Mouse (Mus musculus) MEL (cell line): ENCODE data around the gene Fut8. TPM values are rescaled to one million over a fixed set of nuclear protein-coding genes. Genes with fewer than 3 reads are reported as not detected.

ENCODE experiments used
- DNase-seq: peaks from one replicate; pipeline ENCODE4 v3.0.0; 2011; ENCODE audit warnings: low read depth, low spot score
- H3K27ac ChIP-seq: 2 replicates; pipeline ENCODE4 v1.5.1; 2012; ENCODE audit warnings: low read depth, mild to moderate bottlenecking, control low read depth, low read length, moderate library complexity; ENCODE audit not compliant: control insufficient read depth
- H3K27me3 ChIP-seq, 2 experiments: fragments of 150-350 bp in 1 of 2; sonication (generic) in 1 of 2; 2 replicates each; pipeline ENCODE4 v1.6.1; 2012; ENCODE audit warnings: low read length in 2 of 2, mild to moderate bottlenecking in 2 of 2, improper control_type of control experiment in 1 of 2, moderate library complexity in 1 of 2; ENCODE audit not compliant: insufficient read depth in 2 of 2, control insufficient read depth in 1 of 2
- H3K36me3 ChIP-seq, 2 experiments: 2 replicates each; pipeline ENCODE4 v1.6.1; 2012 to 2014; ENCODE audit warnings: low read length in 2 of 2, improper control_type of control experiment in 1 of 2, inconsistent platforms in 1 of 2, mild to moderate bottlenecking in 1 of 2; ENCODE audit not compliant: insufficient read depth in 2 of 2, control insufficient read depth in 1 of 2
- H3K4me1 ChIP-seq, 2 experiments: fragments of 150-350 bp in 1 of 2; sonication (generic) in 1 of 2; 2 replicates each; pipeline ENCODE4 v1.6.1; 2012; ENCODE audit warnings: low read length in 2 of 2, improper control_type of control experiment in 1 of 2, mild to moderate bottlenecking in 1 of 2; ENCODE audit not compliant: insufficient read depth in 2 of 2, control insufficient read depth in 1 of 2
- H3K4me3 ChIP-seq, 2 experiments: fragments of 150-350 bp in 1 of 2; sonication (generic) in 1 of 2; 2 replicates each; pipeline ENCODE4 v1.5.1; 2012; ENCODE audit warnings: low read depth in 2 of 2, low read length in 2 of 2, mild to moderate bottlenecking in 2 of 2, moderate library complexity in 2 of 2, control low read depth in 1 of 2, improper control_type of control experiment in 1 of 2; ENCODE audit not compliant: control insufficient read depth in 1 of 2, insufficient read depth in 1 of 2
- H3K79me2 ChIP-seq: 2 replicates; pipeline ENCODE4 v1.6.1; 2012; ENCODE audit warnings: mild to moderate bottlenecking, low read length, moderate library complexity; ENCODE audit not compliant: control insufficient read depth, poor library complexity, insufficient read depth
- H3K9ac ChIP-seq: 2 replicates; pipeline ENCODE4 v1.6.1; 2012; ENCODE audit warnings: low read depth, mild to moderate bottlenecking, control low read depth, low read length, moderate library complexity; ENCODE audit not compliant: control insufficient read depth, poor library complexity, severe bottlenecking
- H3K9me3 ChIP-seq: fragments of 150-350 bp; sonication (generic); replicated peaks from 2 replicates; pipeline ENCODE4 v1.6.1; 2012; ENCODE audit warnings: mild to moderate bottlenecking, low read length, improper control_type of control experiment, moderate library complexity; ENCODE audit not compliant: insufficient read depth
- BHLHE40 ChIP-seq: IDR thresholded peaks from 2 replicates; pipeline ENCODE4 v1.6.1; 2012; ENCODE audit warnings: low read depth, mild to moderate bottlenecking, inconsistent platforms, low read length, improper control_type of control experiment, borderline replicate concordance
- CHD1 ChIP-seq: IDR thresholded peaks from 2 replicates; pipeline ENCODE4 v1.6.1; 2012; ENCODE audit warnings: low read depth, mild to moderate bottlenecking, inconsistent platforms, low read length, improper control_type of control experiment
- CHD2 ChIP-seq: IDR thresholded peaks from 2 replicates; pipeline ENCODE4 v1.6.1; 2011; ENCODE audit warnings: low read length, improper control_type of control experiment
- CTCF ChIP-seq, 3 experiments: IDR thresholded peaks in 2 of 3; conservative IDR thresholded peaks in 1 of 3; 2 replicates each; pipeline ENCODE4 v1.5.1; 2011 to 2012; ENCODE audit warnings: low read length in 3 of 3, low read depth in 2 of 3, mild to moderate bottlenecking in 2 of 3, improper control_type of control experiment in 1 of 3, inconsistent platforms in 1 of 3, mixed read lengths in 1 of 3, moderate library complexity in 1 of 3; ENCODE audit not compliant: control insufficient read depth in 1 of 3, insufficient read depth in 1 of 3, poor library complexity in 1 of 3, severe bottlenecking in 1 of 3
- E2F4 ChIP-seq: IDR thresholded peaks from 2 replicates; pipeline ENCODE4 v1.6.1; 2011; ENCODE audit warnings: low read depth, low read length, improper control_type of control experiment, borderline replicate concordance
- ELF1 ChIP-seq: IDR thresholded peaks from 2 replicates; pipeline ENCODE4 v1.6.1; 2014; ENCODE audit warnings: low read depth, mild to moderate bottlenecking, inconsistent platforms, low read length, improper control_type of control experiment, moderate library complexity
- EP300 ChIP-seq, 2 experiments: IDR thresholded peaks; 2 replicates each; pipeline ENCODE4 v1.6.1; 2011; ENCODE audit warnings: improper control_type of control experiment in 2 of 2, low read length in 2 of 2, low read depth in 1 of 2, mild to moderate bottlenecking in 1 of 2
- GABPA ChIP-seq: IDR thresholded peaks from 2 replicates; pipeline ENCODE4 v1.6.1; 2012; ENCODE audit warnings: low read depth, mild to moderate bottlenecking, inconsistent platforms, low read length, improper control_type of control experiment, moderate library complexity
- GATA1 ChIP-seq: IDR thresholded peaks from 2 replicates; pipeline ENCODE4 v1.6.1; 2011; ENCODE audit warnings: low read depth, low read length, improper control_type of control experiment
- JUND ChIP-seq: IDR thresholded peaks from 2 replicates; pipeline ENCODE4 v1.6.1; 2011; ENCODE audit warnings: low read depth, mild to moderate bottlenecking, improper control_type of control experiment, low read length
- KAT2A ChIP-seq: conservative IDR thresholded peaks from 2 replicates; pipeline ENCODE4 v1.6.1; 2012; ENCODE audit warnings: low read depth, low read length, improper control_type of control experiment, inconsistent platforms
- MAFK ChIP-seq: IDR thresholded peaks from 2 replicates; pipeline ENCODE4 v1.6.1; 2011; ENCODE audit warnings: low read depth, mild to moderate bottlenecking, low read length, improper control_type of control experiment, borderline replicate concordance
- MAX ChIP-seq: IDR thresholded peaks from 2 replicates; pipeline ENCODE4 v1.6.1; 2011; ENCODE audit warnings: low read length, improper control_type of control experiment
- MAZ ChIP-seq: IDR thresholded peaks from 2 replicates; pipeline ENCODE4 v1.6.1; 2012; ENCODE audit warnings: low read depth, mild to moderate bottlenecking, inconsistent platforms, low read length, improper control_type of control experiment
- MEF2A ChIP-seq: IDR thresholded peaks from 2 replicates; pipeline ENCODE4 v1.6.1; 2014; ENCODE audit warnings: low read depth, mild to moderate bottlenecking, inconsistent platforms, low read length, improper control_type of control experiment; ENCODE audit not compliant: poor library complexity, insufficient replicate concordance, severe bottlenecking; ENCODE audit errors: extremely low read depth
- MXI1 ChIP-seq: IDR thresholded peaks from 2 replicates; pipeline ENCODE4 v1.6.1; 2011; ENCODE audit warnings: mild to moderate bottlenecking, low read depth, low read length, improper control_type of control experiment
- MYB ChIP-seq: IDR thresholded peaks from 2 replicates; pipeline ENCODE4 v1.6.1; 2011; ENCODE audit warnings: mild to moderate bottlenecking, low read depth, low read length, improper control_type of control experiment
- NRF1 ChIP-seq: IDR thresholded peaks from 2 replicates; pipeline ENCODE4 v1.6.1; 2014; ENCODE audit warnings: low read depth, mild to moderate bottlenecking, inconsistent platforms, low read length, improper control_type of control experiment, moderate library complexity; ENCODE audit not compliant: poor library complexity, insufficient read depth, severe bottlenecking
- POLR2A ChIP-seq, 2 experiments: IDR thresholded peaks; 2 replicates each; pipeline ENCODE4 v1.6.1; 2011 to 2012; ENCODE audit warnings: low read length in 2 of 2, mild to moderate bottlenecking in 2 of 2, control low read depth in 1 of 2, improper control_type of control experiment in 1 of 2, low read depth in 1 of 2, moderate library complexity in 1 of 2; ENCODE audit not compliant: control insufficient read depth in 1 of 2, insufficient read depth in 1 of 2, poor library complexity in 1 of 2
- POLR2AphosphoS2 ChIP-seq: IDR thresholded peaks from 2 replicates; pipeline ENCODE4 v1.6.1; 2011; ENCODE audit warnings: low read length, improper control_type of control experiment
- POLR2AphosphoS5 ChIP-seq: IDR thresholded peaks from 2 replicates; pipeline ENCODE4 v1.6.1; 2012; ENCODE audit warnings: low read depth, borderline replicate concordance, mild to moderate bottlenecking, inconsistent platforms, low read length, moderate library complexity, mixed read lengths
- RAD21 ChIP-seq: IDR thresholded peaks from 2 replicates; pipeline ENCODE4 v1.6.1; 2011; ENCODE audit warnings: mild to moderate bottlenecking, low read depth, low read length, improper control_type of control experiment
- RCOR1 ChIP-seq: IDR thresholded peaks from 2 replicates; pipeline ENCODE4 v1.6.1; 2012; ENCODE audit warnings: low read depth, mild to moderate bottlenecking, inconsistent platforms, low read length, improper control_type of control experiment
- SIN3A ChIP-seq: IDR thresholded peaks from 2 replicates; pipeline ENCODE4 v1.6.1; 2012; ENCODE audit warnings: low read length, improper control_type of control experiment, inconsistent platforms
- SMC3 ChIP-seq: IDR thresholded peaks from 2 replicates; pipeline ENCODE4 v1.6.1; 2011; ENCODE audit warnings: low read depth, low read length, improper control_type of control experiment
- TAL1 ChIP-seq: IDR thresholded peaks from 2 replicates; pipeline ENCODE4 v1.6.1; 2012; ENCODE audit warnings: mild to moderate bottlenecking, inconsistent platforms, low read length, moderate library complexity, mixed read lengths
- TBP ChIP-seq: IDR thresholded peaks from 2 replicates; pipeline ENCODE4 v1.8.0; 2011; ENCODE audit warnings: low read depth, low read length, improper control_type of control experiment
- USF1 ChIP-seq: IDR thresholded peaks from 2 replicates; pipeline ENCODE4 v1.6.1; 2014; ENCODE audit warnings: low read depth, mild to moderate bottlenecking, inconsistent platforms, low read length, improper control_type of control experiment, moderate library complexity
- USF2 ChIP-seq, 2 experiments: IDR thresholded peaks; 2 replicates each; pipeline ENCODE4 v1.6.1; 2011 to 2012; ENCODE audit warnings: improper control_type of control experiment in 2 of 2, low read length in 2 of 2, borderline replicate concordance in 1 of 2, inconsistent platforms in 1 of 2, low read depth in 1 of 2, mild to moderate bottlenecking in 1 of 2; ENCODE audit not compliant: insufficient read depth in 1 of 2
- ZNF384 ChIP-seq: IDR thresholded peaks from 2 replicates; pipeline ENCODE4 v1.6.1; 2012; ENCODE audit warnings: low read depth, mild to moderate bottlenecking, inconsistent platforms, low read length, improper control_type of control experiment
- polyA plus RNA-seq, 2 experiments: library from polyadenylated mRNA; stranded (reverse) in 1 of 2; unstranded in 1 of 2; fragments of >175 nt in 1 of 2; fragments of >200 nt in 1 of 2; gene quantifications; 2 replicates each; pipeline versions ENCODE4 v1.2.1 to v1.2.4; 2012; ENCODE audit warnings: low replicate concordance in 2 of 2, low read depth in 1 of 2; ENCODE audit not compliant: insufficient read length in 2 of 2, insufficient read depth in 1 of 2, missing spikeins in 1 of 2
- total RNA-seq: library from RNA; depleted of rRNA; stranded (reverse); fragments of 300-350 nt; gene quantifications from 2 replicates; pipeline ENCODE4 v1.2.3, GENCODE M21; 2012

Fut8 gene
- total and polyA plus RNA-seq, 3 experiments = 61.3 to 90.0 (median 73.7) TPM

GRCm38 (mm10) chr12:77240372-77240771 lies 2.4 kb downstream of the Fut8 start:
- peak overlapping the region; percentile 58 to 66 for H3K4me3 ChIP-seq
- DNase-seq = peak; percentile 72
- H3K36me3 ChIP-seq = peaks cover 0 to 45% of the 10 kb centered on the region in 2 experiments; a peak in 3 of 4 replicates
- H3K9me3 ChIP-seq = no peaks in the 10 kb centered on the region
- peak overlapping the region; percentile 96 for H3K9ac ChIP-seq
- no peaks in the 10 kb centered on the region for H3K27me3 ChIP-seq
- peaks cover 13 to 27% of the 10 kb centered on the region in 2 experiments for H3K4me1 ChIP-seq
- no peak for TF ChIP-seq CHD2
- TF ChIP-seq RCOR1 = peak; percentile 40; the same call in 1 of the 2 replicates
- peak; percentile 96 for TF ChIP-seq BHLHE40
- TF ChIP-seq ZNF384 = no peak
- no peak for TF ChIP-seq SMC3
- TF ChIP-seq MAX = no peak
- peak in 1 of 2 experiments; percentile 18; a peak in 1 of 4 replicates for TF ChIP-seq POLR2A (IDR thresholded peaks at IDR 0.05; ENCODE audit: control insufficient read depth in 1 of 2, insufficient read depth in 1 of 2, low read depth in 1 of 2, low read length in 2 of 2, poor library complexity in 1 of 2)
- TF ChIP-seq MXI1 = peak; percentile 70; the same call in 1 of the 2 replicates
- no peak for TF ChIP-seq NRF1
- peak in 1 of 2 experiments; percentile 4; a peak in 1 of 4 replicates for TF ChIP-seq EP300 (IDR thresholded peaks at IDR 0.05; ENCODE audit: low read depth in 1 of 2, low read length in 2 of 2)
- peak; percentile 9; the same call in 1 of the 2 replicates for TF ChIP-seq GATA1
- no peak for TF ChIP-seq TAL1
- TF ChIP-seq SIN3A = peak; percentile 86
- TF ChIP-seq POLR2AphosphoS2 = peak; percentile 52; the same call in 1 of the 2 replicates
- H3K79me2 ChIP-seq = peaks cover 61% of the 10 kb centered on the region
- H3K27ac ChIP-seq = peak overlapping the region; percentile 74

- no peaks in the 10 kb centered on the region for H3K27me3 ChIP-seq
- no peaks in the 10 kb centered on the region for H3K9me3 ChIP-seq
- H3K4me1 ChIP-seq = peaks cover 13 to 29% of the 10 kb centered on the region in 2 experiments
- no peak overlapping the region for H3K27ac ChIP-seq
- peaks cover 0 to 45% of the 10 kb centered on the region in 2 experiments; a peak in 3 of 4 replicates for H3K36me3 ChIP-seq
- H3K79me2 ChIP-seq = peaks cover 64% of the 10 kb centered on the region
- peak overlapping the region; percentile 96; the same call in 1 of the 2 replicates for H3K9ac ChIP-seq
- peak; percentile 77 for DNase-seq
- H3K4me3 ChIP-seq = peak overlapping the region; percentile 45 to 58
- 0 out of 2 replicates have a peak, but pooled peaks have one; percentile 22 for TF ChIP-seq MAZ
- TF ChIP-seq GATA1 = no peak; the same call in 1 of the 2 replicates
- peak; percentile 74 for TF ChIP-seq RAD21
- TF ChIP-seq MYB = no peak
- no peak for TF ChIP-seq KAT2A
- TF ChIP-seq CHD2 = no peak
- no peak for TF ChIP-seq JUND
- TF ChIP-seq POLR2AphosphoS2 = no peak
- peak; percentile 100 for TF ChIP-seq ZNF384
- peak in 1 of 3 experiments; percentile 57; a peak in 2 of 6 replicates for TF ChIP-seq CTCF (IDR thresholded peaks at IDR 0.05 in 2 of 3, conservative IDR thresholded peaks at IDR 0.05 in 1 of 3; ENCODE audit: control insufficient read depth in 1 of 3, insufficient read depth in 1 of 3, low read depth in 2 of 3, low read length in 3 of 3, poor library complexity in 1 of 3, severe bottlenecking in 1 of 3)
- TF ChIP-seq BHLHE40 = no peak
- no peak for TF ChIP-seq USF1
- TF ChIP-seq MAX = no peak
- no peak for TF ChIP-seq POLR2AphosphoS5
- no peak for TF ChIP-seq USF2 (IDR thresholded peaks at IDR 0.05; ENCODE audit: borderline replicate concordance in 1 of 2, insufficient read depth in 1 of 2, low read depth in 1 of 2, low read length in 2 of 2)
- TF ChIP-seq MEF2A = no peak
- no peak for TF ChIP-seq MAFK
- TF ChIP-seq MXI1 = 0 out of 2 replicates have a peak, but pooled peaks have one; percentile 45
- TF ChIP-seq E2F4 = no peak
- no peak for TF ChIP-seq ELF1
- no peak for TF ChIP-seq GABPA
- TF ChIP-seq TAL1 = no peak
- TF ChIP-seq RCOR1 = no peak
- TF ChIP-seq TBP = no peak
- TF ChIP-seq CHD1 = no peak; the same call in 1 of the 2 replicates
Measured at GRCm38 (mm10) chr12:77240839-77241238, 2.9 kb downstream of the Fut8 start.
